Mouse (Mus musculus): ENCODE measurements around the gene Nacc2.

The Nacc2 gene

DNA sequence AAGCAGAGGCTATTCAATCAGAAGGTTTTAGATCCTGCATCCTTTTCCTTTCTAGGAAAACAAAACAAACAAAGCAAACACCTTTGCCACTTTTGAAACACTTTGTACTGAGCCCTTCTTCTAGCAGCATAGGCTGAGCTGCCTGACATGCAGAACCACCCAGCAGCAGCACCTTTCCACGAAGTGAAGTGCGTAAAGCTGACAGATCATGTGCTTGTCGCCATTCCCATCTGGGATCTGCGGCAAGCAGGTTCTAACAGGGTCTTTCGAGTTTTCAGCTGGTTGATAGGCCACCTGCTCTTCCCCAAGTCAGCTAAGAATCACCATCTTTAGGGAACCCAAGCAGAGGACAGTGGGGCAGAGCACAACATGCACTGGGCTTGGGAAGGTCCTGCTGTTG lies 66.8 kb downstream of the Nacc2 start:
- DNase-seq (ENCODE audit: low read depth in 2 of 2, low spot score in 2 of 2) = no peak

DNA sequence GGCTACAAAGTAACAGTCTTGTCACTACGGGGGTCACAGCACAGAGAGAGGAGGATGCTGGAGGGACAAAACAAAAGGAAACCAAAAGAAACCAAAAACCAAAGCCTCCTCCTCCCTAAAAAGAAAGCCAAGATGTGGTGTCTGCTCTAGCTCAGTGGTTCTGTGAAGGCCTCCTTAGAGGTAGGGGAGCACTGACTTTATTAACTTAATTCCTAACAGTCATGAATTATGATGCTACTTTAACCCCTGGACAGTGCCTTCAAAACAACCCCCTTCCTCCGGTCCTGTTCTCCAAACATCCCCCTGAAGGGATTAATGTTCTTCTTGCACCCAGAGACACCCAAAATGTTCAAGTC lies 67.3 kb downstream of the Nacc2 start:
- peak in 1 of 2 experiments; percentile 6 for DNase-seq (ENCODE audit: low read depth in 2 of 2, low spot score in 2 of 2)

DNA sequence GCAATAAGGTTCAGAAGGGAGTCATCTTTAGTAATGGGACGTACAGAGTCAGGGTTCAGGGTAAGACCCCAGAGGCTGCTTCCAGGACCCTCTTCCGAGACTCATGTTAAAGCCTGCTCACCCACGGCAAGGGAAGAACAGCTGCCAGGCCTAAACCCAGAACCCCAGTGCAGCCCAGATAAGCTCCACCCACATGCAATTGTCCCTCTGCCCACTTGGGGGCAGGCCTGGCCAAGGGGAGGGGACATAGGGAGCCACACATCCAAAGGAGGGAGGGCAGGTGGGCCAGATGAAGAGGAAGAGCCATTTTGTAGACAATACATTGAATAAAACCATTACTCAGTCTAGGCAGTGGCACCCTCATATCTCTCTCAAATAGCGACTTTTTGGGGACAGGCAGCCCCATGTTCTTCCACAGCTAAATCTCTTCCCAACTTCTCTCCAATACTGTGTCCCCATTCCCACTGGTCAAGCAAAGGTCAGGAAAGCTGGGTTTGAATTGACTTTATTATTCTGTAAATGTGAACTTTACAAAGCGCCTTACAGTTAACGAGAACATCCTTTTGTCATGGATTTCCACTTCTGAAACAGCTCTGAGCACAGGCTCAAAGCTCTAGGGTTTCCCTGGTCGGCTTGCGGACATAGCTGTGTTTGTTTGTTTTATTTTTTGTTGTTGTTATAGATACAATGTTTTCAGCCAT lies 67.8 kb downstream of the Nacc2 start:
- DNase-seq (ENCODE audit: low read depth in 2 of 2, low spot score in 2 of 2) = peak; percentile 52 to 64

DNA sequence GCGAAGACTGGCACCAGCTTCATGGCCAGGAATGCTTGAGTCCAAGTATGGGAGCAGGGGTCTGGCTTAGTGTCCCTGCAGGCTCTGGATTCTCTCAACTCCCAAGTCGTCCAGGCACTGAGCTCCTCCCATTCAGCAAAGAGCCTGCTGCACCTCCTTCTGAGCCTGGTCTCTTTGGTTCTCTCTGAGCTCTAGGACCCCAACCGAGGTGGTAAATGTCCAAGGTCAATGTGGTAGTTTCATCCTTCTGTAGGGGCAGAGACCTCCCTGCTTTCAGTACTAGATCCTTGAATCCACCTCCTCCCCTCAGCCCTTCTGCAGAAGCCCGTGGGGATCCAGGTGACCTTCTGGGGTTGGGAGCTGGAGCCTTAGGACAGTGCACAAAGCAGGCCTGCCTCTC lies 70.2 kb downstream of the Nacc2 start:
- no peak for DNase-seq (ENCODE audit: low read depth in 2 of 2, low spot score in 2 of 2)

DNA sequence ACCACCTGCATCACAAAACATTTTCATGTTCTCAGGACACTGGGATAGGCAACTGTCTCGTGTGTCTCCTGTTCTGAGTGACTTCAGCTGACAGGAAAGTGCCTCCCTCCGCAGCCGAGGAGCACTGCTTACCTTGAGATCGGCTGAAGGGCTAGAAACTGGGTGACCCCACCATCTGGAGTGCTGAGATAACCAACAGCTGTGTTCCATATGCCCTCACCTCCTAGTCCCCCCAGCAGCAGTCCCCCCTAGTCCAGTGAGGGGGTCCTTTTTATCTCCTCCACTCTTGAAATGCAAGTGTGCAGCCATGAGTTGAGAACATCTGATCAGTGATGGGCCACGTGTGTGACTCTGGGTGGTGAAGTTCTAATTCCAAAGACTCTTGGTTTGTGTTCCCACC lies 74.2 kb downstream of the Nacc2 start:
- no peak for DNase-seq (ENCODE audit: low read depth in 2 of 2, low spot score in 2 of 2)

DNA sequence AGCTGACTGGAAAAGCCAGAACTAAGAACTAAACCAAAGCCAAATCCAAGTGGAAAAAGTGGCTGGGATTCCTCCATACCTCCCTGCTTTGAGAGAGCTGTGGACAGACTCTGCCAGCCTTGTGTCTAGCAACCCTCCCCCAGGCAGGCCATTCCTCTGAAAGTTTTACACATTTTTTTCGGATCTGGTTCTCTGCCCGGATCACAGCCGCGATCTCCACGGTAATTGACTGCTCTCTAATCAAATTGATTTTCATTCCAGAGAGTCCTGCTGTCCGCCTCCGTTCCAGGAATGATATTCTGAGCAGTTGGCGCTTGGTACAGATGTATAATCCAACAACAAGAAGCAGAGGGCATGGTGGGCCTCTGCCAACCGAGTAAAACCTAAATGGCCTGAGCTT lies 78.8 kb downstream of the Nacc2 start:
- no peak for DNase-seq (ENCODE audit: low read depth in 2 of 2, low spot score in 2 of 2)

DNA sequence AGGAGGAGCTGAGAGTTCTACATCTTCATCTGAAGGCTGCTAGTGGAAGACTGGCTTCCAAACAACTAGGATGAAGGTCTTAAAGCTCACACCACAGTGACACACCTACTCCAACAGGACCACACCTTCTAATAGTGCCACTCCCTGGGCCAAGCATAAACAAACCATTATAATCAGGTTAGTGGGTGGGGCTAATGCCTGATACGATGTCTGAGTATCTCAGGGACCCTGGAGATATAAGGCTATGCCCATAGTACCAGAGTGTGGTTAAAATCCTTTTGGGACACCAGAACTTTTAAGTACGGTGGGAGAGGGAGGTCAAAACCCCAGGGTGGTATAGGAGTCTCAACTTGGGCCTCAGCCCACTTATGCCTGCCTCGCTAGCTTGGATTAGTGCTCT lies 80.4 kb downstream of the Nacc2 start:
- no peak for DNase-seq (ENCODE audit: low read depth in 2 of 2, low spot score in 2 of 2)

DNA sequence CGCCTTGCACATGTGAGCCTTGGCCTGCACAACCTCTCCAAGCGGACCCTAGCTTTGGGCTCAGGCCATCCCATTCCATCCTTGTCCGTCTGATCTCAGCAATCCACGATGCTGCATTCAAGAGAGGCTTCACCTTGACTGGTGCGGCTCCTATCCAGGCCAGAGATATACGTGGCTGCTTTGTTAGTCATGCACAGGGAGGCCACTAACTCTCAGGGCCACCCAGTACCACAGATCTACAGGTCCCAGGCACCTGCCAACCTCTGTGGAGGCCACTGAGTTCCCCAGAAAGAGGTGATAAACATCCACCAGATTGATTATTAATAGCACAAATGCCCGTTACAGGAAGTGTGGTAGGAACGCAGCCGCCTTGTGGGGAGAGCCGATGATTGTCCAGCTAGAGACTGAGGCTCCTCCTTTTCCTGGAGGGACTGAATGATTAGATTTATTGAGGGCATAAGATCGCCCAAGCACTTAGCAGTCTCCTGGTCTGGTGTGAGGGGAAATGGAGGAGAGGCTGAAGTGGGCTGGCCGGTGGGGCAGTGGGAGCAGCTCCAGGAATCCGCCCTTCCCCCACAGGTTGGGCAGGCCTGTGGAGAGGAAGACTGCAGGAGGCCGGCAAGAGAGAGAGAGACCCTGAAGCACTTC lies 81.7 kb downstream of the Nacc2 start:
- DNase-seq (ENCODE audit: low read depth in 2 of 2, low spot score in 2 of 2) = no peak

DNA sequence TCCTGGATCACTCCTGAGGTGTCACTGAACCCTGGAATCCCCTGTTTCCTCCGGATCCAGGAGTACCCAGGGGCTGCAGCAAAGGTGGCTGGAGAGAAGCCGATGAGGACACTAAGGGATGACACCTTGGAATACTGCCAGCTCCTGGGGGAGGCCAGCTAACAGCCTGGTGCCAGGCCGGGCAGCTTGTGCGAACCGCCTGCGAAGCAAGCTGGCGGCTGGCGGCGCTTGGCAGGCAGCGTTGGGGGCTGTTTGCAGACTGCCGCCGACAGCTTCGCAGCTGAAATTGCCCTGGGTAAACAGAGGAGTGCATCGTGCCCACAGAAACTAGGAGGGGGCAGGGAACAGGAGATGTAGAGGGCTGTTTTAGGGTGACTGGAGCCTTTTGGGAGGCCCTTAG lies 83.1 kb downstream of the Nacc2 start:
- DNase-seq (ENCODE audit: low read depth in 2 of 2, low spot score in 2 of 2) = no peak

DNA sequence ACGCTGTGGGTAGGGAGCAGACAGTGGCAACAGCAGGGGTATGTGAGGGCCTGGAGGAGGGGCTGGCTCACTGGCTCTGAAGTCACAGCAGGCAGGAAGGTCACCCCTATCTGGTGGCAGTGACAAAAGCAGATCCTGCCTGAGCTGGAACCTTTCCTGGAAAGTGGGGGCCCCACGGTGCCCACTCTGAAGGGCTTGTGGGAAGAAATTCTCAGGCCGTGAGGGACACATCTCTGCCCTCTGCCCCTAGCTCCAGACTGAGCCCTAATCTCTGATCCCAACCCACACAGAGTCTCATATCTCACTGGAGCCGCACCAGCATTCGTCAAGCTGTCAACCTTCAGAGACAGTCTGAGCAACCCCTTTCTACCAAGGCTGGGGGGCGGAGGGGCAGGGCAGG lies 85.6 kb downstream of the Nacc2 start:
- no peak for DNase-seq (ENCODE audit: low read depth in 2 of 2, low spot score in 2 of 2)

DNA sequence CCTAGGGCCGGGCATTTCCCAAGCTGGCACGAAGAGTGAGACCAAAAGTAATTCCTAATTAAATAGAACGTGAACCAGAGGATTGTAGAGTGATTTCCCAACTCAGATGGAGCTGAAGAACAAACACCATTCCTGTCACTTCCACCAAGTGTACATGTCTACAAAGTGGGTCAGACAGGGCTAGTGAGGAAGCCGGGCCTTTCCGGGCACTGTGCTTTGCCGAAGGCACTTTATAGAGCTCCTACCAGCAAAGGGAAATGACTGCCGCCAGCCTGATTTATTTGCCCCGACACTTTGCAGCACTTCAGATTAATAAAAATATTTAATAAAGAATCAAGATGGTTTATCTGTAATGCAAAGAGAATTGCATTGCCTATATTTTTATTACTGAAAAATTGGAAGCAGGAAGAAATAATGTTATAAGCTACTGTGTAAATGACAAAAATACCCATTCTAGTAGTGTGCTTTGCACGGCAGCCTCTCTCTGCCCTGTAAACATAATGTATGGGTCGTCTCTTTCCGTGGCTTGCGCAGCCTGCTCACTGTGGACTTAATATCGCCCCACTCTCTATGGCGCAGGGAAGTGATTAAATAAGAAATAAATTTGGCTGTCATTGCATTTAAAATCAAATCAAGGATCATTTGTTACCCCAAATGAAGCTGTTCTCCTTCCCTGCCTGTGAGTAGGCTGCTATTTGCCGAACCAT lies 88.5 kb downstream of the Nacc2 start:
- DNase-seq (ENCODE audit: low read depth in 2 of 2, low spot score in 2 of 2) = no peak

DNA sequence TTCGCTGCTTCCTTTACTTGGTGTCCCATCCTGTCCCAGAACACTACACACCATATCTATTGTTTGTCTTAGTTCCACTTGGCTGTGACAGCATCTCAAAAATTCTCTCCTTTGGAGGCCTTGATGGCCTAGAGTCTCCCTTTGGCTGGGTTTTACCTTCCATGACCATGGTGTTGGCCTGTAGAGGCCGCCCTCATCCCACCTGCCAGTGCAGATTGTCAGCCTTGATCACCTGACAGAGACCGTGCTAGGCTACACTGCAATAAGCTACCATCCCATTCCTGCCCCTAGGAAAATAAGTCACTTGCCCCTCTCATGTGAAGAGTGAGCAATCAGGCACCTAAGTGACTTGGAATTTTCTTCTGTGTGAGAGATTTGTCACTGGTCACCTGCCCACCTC lies 92.7 kb downstream of the Nacc2 start:
- no peak for DNase-seq (ENCODE audit: low read depth in 2 of 2, low spot score in 2 of 2)

DNA sequence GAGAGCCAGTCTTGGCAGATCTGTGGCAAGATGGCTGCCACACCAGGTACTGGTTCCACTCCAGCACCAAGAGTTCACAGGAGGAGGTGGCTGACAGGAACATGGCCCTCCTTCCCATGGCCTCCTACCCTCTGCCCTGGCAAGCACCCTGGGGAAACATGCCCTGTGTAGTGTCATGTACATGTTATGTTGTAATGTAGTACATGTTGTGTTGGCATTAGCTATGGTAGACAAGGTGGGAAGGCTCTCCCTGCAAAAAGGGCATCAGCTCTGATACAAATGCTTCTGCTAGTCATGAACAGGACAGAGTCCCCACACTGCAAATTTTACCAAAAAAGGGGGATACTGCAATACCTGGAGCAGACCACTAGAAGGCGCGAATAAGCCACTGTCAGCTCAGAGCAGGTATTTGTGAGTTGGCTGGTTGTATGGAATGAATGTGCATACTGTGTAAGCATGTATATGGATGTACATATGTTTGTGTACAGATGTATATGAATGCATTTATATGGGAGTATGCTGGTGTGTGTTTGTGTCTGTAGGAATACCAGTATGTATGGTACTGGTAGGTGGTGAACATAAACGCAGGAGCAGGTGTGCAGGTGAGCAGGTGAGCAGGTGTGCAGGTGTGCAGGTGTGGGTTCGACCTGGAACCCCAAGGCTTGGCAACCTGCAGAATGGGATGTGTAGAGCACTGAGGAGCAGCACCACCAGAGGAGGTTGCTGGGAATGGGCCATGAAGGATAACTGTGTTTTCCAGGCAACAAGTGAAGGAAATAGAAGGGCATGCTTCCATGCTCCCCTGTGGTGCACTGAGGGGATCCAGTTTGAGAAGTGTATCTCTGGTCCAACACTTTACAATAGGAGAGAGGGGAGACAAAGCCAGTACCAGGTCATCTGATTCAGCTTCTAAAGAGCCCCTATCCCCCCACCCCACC lies 98.6 kb downstream of the Nacc2 start:
- peak; percentile 23 to 50 for DNase-seq (ENCODE audit: low read depth in 2 of 2, low spot score in 2 of 2)

DNA sequence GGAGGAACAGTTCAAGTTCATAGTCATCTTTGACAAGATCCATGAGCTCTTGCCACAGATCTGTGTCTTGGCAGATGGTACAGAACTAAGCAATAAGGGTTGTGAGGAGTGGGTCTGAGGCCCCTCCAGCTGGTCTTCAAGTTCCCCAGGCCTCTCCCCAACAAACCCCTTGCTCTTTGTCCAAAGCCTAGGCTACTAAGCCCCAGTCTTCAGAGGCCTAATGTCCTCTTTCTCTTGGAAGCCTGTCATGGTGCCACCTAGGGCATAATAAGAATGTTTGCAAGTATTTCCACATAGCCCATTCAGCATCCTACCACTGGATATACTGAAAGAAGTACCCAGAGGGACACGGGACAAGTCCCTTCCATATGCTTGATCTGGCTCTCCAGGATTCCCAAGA lies 100.4 kb downstream of the Nacc2 start:
- DNase-seq (ENCODE audit: low read depth in 2 of 2, low spot score in 2 of 2) = no peak

DNA sequence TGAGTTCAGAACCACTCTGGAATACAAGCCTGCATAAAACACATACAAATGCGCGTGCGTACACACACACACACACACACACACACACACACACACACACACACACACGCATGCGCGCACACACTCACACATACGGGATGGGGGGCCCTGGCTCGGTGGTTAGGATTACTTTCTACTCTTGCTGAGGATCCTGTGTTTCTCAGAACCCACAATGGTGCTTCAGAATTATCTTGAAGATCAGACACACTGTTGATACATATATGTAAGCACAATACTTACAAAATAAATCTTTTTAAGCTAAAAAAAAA lies 100.8 kb downstream of the Nacc2 start:
- DNase-seq (ENCODE audit: low read depth in 2 of 2, low spot score in 2 of 2) = no peak

DNA sequence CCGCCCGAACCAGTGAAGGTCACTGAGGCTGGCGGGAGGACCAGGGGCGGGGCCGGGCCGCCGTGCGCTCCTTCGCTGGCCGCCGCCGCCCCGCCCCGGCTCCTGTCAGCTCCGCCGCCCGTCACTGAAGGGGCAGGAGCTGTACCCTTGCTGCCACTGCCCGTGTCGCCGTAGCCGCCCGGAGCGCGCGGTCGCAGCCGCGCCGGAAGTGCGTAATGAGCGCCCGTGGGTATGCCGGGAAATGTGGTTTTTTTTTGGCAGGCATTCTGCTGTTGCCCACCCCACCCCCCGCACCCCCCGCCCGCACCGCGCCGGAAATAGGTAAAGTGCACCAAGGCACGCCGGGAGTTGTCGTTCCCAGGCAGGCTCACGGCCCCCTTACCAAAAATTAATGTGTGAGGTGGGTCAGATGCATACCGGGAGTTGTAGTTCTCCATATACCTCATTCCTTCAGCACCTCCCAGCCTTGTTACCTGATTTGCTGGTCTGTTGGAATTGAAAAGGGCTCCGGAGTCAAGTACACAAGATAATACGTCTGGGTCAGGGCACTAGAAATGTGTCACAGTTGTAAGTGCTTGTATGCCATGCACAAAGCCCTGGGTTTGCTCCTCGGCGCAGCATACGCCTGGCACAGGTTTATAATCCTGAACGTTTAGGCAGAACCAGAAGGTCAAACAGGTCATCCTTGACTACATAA lies 101.3 kb downstream of the Nacc2 start, which contains the start of gene Ubac1:
Gene Ubac1 (minus strand): TSS at position 187 of the 697 bp plus-strand sequence.
- DNase-seq (ENCODE audit: low read depth in 2 of 2, low spot score in 2 of 2) = peak; percentile 78 to 83

DNA sequence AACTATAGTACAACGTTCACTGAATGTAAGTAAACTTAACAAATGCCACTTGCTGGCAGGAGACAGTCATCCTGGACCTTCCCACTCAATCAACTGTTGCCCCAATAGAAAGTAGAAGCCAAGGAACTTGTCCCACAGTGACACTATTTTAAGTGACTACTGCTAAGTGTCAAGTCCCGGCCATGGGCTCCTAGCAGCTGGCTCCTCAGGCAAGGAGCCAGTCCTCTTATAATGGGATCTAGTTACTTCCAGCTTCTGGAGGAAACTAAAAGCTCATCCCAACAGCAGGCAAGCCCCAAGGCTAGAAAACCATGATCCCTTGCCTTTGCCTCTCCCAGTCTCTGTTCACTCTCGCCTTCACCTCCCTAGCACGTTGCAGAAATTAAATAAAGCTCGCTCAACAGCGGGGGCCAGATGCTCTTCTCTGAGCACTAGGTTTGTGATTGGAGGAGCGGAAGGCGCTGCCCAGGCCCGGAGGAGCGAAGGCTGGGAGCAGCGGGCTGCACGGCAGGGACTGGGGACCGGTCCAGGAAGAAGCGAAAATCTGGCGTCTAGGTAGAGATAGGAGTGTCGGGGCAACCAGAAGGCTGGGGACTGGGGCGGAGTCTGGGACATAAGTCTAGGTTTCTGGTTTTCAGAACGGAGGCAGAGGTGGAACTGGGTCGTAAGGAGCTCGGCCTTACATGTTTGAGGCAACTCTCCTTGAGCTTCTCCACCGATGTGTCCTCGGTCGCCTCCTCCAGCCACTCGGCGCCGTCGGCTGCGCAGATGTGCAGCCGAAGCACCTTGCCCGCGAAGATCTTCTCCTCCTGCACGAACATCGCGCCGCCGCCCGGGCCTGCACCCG lies 102.1 kb downstream of the Nacc2 start:
- peak in 1 of 2 experiments; percentile 31 for DNase-seq (ENCODE audit: low read depth in 2 of 2, low spot score in 2 of 2)

DNA sequence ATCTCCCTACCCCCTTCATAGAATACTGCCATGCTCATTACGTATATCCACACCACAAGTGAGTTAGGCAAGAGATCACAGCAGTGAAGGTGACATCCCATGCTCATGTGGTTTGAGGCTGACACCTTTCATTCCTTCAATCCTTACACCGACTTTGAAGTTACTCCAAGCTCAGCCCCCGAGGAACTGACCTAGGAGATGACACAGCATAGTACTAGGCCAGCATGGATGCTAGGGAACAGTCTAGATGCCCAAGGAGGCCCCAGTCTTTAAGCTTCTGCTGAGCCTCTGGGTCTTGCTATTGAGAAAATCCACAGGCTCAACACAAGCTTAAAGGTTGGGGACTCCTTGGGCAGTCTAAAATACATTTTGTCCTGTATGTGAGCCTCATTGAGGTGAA lies 103.1 kb downstream of the Nacc2 start:
- DNase-seq (ENCODE audit: low read depth in 2 of 2, low spot score in 2 of 2) = no peak

DNA sequence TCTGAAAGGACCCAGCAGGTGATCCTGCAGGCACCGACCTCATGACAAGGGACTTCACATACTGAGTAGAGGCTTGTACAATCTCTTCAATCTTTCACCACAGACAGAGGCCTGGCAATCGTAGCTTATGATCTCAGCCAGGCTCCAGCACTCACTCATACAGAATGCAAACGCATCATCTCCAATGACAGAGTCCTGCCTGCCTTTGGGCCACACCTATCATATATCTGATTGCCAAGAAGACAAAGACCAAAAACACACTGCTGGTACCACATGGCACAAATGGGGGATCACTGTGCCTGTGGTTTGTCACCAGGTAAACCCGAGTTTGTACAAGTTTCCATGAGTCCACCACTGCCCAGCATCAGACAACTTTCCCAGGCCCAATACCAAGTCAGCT lies 105.7 kb downstream of the Nacc2 start:
- DNase-seq (ENCODE audit: low read depth in 2 of 2, low spot score in 2 of 2) = no peak

DNA sequence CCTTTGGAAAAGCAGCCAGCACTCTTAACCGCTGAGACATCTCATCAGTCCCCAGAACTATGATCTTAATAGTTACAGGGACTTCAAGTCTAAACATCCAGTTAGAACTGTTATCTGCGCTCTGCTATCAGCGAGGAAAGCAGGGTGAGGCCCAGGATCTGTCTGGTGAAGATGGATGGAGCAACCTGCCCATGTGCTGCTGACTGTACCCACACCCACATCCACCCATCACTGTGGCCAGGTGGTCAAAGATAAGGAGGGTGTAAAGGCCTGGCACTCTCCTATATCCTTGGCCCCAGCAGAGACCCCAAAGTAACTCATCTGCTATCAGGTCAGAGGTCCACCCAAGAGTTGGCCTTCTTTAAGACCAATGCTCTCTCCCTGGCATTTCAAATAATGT lies 109.3 kb downstream of the Nacc2 start:
- no peak for DNase-seq (ENCODE audit: low read depth in 2 of 2, low spot score in 2 of 2)
